Mouse (Mus musculus): Measurements from ENCODE around the gene Vwa8. TPM values are rescaled to one million over a fixed set of nuclear protein-coding genes. Genes with fewer than 3 reads are reported as not detected.
"Not testable (repeated sequence)": the region's sequence is repeated elsewhere in the genome, so short reads cannot be mapped to it uniquely, and the experiment has no call there.

The Vwa8 gene
- polyA plus RNA-seq, 1 experiment from 2014 or later = 13.3 TPM

DNA sequence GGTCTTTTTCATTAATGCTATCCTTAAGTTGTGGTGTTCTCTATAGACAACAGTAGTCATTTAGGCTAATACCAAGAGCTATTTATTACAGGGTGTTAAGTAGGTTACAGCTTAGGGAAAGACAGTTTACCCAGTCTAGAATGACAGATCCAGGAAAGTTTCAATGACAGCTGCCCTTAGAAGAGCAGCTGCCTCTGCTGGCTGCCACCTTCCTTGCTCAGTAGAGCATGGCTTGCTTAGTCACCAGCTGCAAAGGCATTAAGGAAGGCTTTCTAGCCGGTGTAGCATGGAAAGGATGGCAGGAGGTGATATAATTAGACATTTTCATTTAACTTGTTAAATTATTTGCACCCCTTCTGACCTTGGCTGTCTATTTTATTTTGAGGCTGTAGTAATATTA, 123.6 kb downstream of the Vwa8 start:
- ATAC-seq (replicated peaks; ENCODE audit: low FRiP score, low TSS enrichment, low read depth) = no peak
- 68% methylated on average over 1 of the region's 1 CpGs for WGBS

DNA sequence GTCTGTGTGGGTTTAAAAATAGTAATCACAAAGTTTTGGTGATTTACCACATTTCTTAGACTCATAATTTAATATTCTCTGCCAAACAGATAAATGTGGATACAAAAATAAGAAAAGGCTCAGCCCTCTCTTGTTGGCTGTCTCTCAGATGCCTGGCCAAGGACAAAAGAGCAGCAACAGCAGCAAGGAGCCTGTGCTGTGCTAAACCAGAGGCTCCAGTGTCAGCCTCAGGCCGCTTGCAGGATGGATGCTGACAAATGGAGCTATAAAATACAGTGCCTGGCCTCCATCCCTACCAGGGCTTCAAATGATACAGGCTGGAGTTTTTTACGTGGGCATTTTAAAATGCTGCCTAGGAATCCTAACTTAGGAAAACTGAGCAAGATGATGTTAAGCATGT, 134.3 kb downstream of the Vwa8 start:
- Histone ChIP-seq H3K9me3 (ENCODE audit: control insufficient read depth, low read length) (no peaks in the 10 kb centered on the region), H3K4me1 (replicated peaks; ENCODE audit: control insufficient read depth, insufficient read depth, low read length) (peaks cover 17% of the 10 kb centered on the region), H3K9ac (ENCODE audit: low read length) (no peak overlapping the region), H3K27me3 (replicated peaks; ENCODE audit: control insufficient read depth, insufficient read depth, low read length) (no peaks in the 10 kb centered on the region), H3K4me2 (ENCODE audit: low read length) (no peak overlapping the region), H3K27ac (ENCODE audit: low read depth) (no peak overlapping the region), H3K4me3 (ENCODE audit: low read depth, low read length) (no peak overlapping the region), H3K36me3 (ENCODE audit: control insufficient read depth, insufficient read depth, low read length) (no peaks in the 10 kb centered on the region)
- DNase-seq (ENCODE audit: low spot score) = no peak
- WGBS = 34% methylated on average over 2 of the region's 2 CpGs
- ATAC-seq (replicated peaks; ENCODE audit: low FRiP score, low TSS enrichment, low read depth) = no peak

More for the DNA sequence above, 123.6 kb downstream of the Vwa8 start:
- Histone ChIP-seq H3K4me2 (ENCODE audit: low read length) (no peak overlapping the region), H3K36me3 (ENCODE audit: control insufficient read depth, insufficient read depth, low read length) (no peaks in the 10 kb centered on the region), H3K27ac (ENCODE audit: low read depth) (no peak overlapping the region), H3K9me3 (ENCODE audit: control insufficient read depth, low read length) (no peaks in the 10 kb centered on the region), H3K4me1 (replicated peaks; ENCODE audit: control insufficient read depth, insufficient read depth, low read length) (no peaks in the 10 kb centered on the region), H3K4me3 (ENCODE audit: low read depth, low read length) (no peak overlapping the region), H3K27me3 (replicated peaks; ENCODE audit: control insufficient read depth, insufficient read depth, low read length) (no peaks in the 10 kb centered on the region), H3K9ac (ENCODE audit: low read length) (no peak overlapping the region)
- DNase-seq (ENCODE audit: low spot score) = no peak

DNA sequence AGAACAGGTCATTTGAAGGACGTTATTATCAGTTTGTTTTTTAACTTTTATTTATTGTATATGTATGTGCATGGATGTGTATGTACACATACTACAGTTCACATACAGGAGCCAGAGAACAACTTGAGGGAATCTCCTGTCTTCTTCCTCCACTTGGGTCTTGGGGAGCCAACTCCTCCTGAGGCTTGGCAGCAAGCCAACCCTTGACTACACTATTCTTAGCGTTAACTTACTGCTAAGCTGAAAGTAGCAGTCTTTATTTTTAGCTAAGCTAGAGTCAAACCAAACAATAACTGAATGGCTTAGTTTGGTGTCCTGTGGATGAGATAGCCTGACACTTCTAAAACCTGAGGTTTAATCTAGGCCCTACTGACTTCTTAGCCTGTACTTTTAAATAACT, 135.4 kb downstream of the Vwa8 start:
- Histone ChIP-seq H3K27ac (ENCODE audit: low read depth) (no peak overlapping the region), H3K4me3 (ENCODE audit: low read depth, low read length) (no peak overlapping the region), H3K9ac (ENCODE audit: low read length) (no peak overlapping the region), H3K27me3 (replicated peaks; ENCODE audit: control insufficient read depth, insufficient read depth, low read length) (no peaks in the 10 kb centered on the region), H3K4me2 (ENCODE audit: low read length) (no peak overlapping the region), H3K9me3 (ENCODE audit: control insufficient read depth, low read length) (no peaks in the 10 kb centered on the region), H3K4me1 (replicated peaks; ENCODE audit: control insufficient read depth, insufficient read depth, low read length) (peaks cover 17% of the 10 kb centered on the region), H3K36me3 (ENCODE audit: control insufficient read depth, insufficient read depth, low read length) (no peaks in the 10 kb centered on the region)
- no peak for ATAC-seq (replicated peaks; ENCODE audit: low FRiP score, low TSS enrichment, low read depth)
- WGBS = 46% methylated on average over 2 of the region's 2 CpGs
- DNase-seq (ENCODE audit: low spot score) = no peak

DNA sequence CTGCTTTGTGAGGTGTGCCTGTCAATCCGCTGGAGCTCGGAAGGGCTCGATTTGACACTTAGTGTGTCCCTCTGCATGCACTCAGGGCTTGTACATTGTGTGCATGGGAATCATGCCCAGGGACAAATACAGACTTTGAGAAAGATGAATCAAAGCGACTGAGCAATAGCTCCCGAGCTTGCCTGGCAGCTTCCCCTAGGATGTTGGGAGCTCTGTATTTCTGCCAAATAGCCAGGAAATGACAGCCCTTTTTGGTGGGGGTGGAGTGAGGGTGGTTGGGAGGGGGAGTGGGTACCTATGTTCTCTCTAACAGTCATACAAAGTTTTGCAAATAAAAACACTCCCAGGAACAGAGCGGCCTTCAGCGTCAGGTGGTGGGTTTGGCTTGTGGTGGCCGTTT, 138.7 kb downstream of the Vwa8 start:
- Histone ChIP-seq H3K9me3 (ENCODE audit: control insufficient read depth, low read length) (no peaks in the 10 kb centered on the region), H3K4me2 (ENCODE audit: low read length) (no peak overlapping the region), H3K9ac (ENCODE audit: low read length) (no peak overlapping the region), H3K4me1 (replicated peaks; ENCODE audit: control insufficient read depth, insufficient read depth, low read length) (peaks cover 12% of the 10 kb centered on the region), H3K27me3 (replicated peaks; ENCODE audit: control insufficient read depth, insufficient read depth, low read length) (no peaks in the 10 kb centered on the region), H3K36me3 (ENCODE audit: control insufficient read depth, insufficient read depth, low read length) (no peaks in the 10 kb centered on the region), H3K27ac (ENCODE audit: low read depth) (no peak overlapping the region), H3K4me3 (ENCODE audit: low read depth, low read length) (no peak overlapping the region)
- WGBS = 82% methylated on average over 8 of the region's 8 CpGs
- ATAC-seq (replicated peaks; ENCODE audit: low FRiP score, low TSS enrichment, low read depth) = no peak
- DNase-seq (ENCODE audit: low spot score) = no peak

DNA sequence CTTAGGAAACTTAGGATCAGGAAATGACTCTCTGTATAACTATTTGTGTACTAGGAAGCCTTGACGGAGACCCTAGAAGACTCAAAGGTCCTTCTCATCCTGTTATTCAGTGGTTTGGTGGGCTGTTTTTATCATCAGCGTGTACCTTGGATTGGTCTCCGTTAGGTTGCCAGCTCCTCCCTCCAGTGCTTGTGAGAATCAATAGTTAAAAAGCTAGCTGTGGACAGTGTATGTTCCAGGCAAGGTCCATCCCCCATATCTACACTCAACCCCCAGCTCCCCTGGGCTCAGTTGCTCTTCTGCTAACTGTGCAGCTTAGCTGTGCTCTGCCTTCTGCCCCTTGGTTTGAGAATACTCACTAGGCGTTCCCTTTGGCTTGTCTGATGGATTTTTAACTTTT, 143.6 kb downstream of the Vwa8 start:
- H3K27ac ChIP-seq (ENCODE audit: low read depth) = no peak overlapping the region
- 76% methylated on average over 4 of the region's 4 CpGs for WGBS
- H3K36me3 ChIP-seq (ENCODE audit: control insufficient read depth, insufficient read depth, low read length) = no peaks in the 10 kb centered on the region
- H3K4me1 ChIP-seq (replicated peaks; ENCODE audit: control insufficient read depth, insufficient read depth, low read length) = no peaks in the 10 kb centered on the region
- no peaks in the 10 kb centered on the region for H3K9me3 ChIP-seq (ENCODE audit: control insufficient read depth, low read length)
- no peak overlapping the region for H3K4me2 ChIP-seq (ENCODE audit: low read length)
- no peak for ATAC-seq (replicated peaks; ENCODE audit: low FRiP score, low TSS enrichment, low read depth)
- no peak overlapping the region for H3K4me3 ChIP-seq (ENCODE audit: low read depth, low read length)
- H3K27me3 ChIP-seq (replicated peaks; ENCODE audit: control insufficient read depth, insufficient read depth, low read length) = no peaks in the 10 kb centered on the region
- H3K9ac ChIP-seq (ENCODE audit: low read length) = no peak overlapping the region
- DNase-seq (ENCODE audit: low spot score) = no peak

DNA sequence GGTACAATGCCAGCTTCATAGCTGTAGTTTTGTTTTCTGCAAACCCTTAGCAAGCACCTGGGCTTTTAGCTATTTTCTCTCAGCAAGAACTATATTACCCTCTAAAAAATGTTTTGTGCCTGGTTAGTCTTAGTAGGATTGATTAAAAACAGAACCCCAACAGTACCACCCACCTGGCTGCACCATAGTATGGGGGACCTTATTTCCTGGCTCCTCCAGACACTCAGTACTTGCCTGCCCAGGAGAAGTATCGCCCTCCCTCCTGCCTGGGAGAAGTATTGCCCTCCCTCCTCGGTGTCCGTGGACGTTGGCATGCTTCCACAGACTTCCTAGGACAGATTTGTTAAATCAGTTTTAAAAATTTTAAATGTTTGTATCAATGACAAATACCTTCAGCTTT, 144.7 kb downstream of the Vwa8 start:
- 40% methylated on average over 4 of the region's 4 CpGs for WGBS
- H3K27me3 ChIP-seq (replicated peaks; ENCODE audit: control insufficient read depth, insufficient read depth, low read length) = no peaks in the 10 kb centered on the region
- H3K4me3 ChIP-seq (ENCODE audit: low read depth, low read length) = no peak overlapping the region
- no peak overlapping the region for H3K9ac ChIP-seq (ENCODE audit: low read length)
- no peaks in the 10 kb centered on the region for H3K4me1 ChIP-seq (replicated peaks; ENCODE audit: control insufficient read depth, insufficient read depth, low read length)
- H3K4me2 ChIP-seq (ENCODE audit: low read length) = no peak overlapping the region
- DNase-seq (ENCODE audit: low spot score) (no peak), ATAC-seq (replicated peaks; ENCODE audit: low FRiP score, low TSS enrichment, low read depth) (no peak)
- H3K27ac ChIP-seq (ENCODE audit: low read depth) = no peak overlapping the region
- no peaks in the 10 kb centered on the region for H3K36me3 ChIP-seq (ENCODE audit: control insufficient read depth, insufficient read depth, low read length)
- H3K9me3 ChIP-seq (ENCODE audit: control insufficient read depth, low read length) = no peaks in the 10 kb centered on the region

DNA sequence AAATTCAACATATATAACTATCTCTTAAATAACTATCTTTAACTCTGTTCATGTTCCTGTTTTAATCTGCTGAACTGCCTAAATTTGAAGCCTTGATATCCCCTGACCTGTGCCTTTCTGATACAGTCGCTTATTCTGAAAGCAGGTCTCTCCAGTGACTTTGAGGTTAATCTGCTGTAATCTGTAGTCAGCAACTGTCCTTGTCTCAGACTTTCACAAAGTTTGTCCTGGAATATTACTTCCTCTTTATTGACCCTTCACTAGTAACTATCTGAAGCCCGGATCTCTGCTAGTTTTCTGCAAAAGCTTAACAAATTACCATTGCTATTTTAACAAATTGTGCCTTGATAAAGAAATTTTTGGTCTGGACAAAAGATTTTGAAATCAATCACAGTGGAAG, 147.5 kb downstream of the Vwa8 start:
- H3K27me3 ChIP-seq (replicated peaks; ENCODE audit: control insufficient read depth, insufficient read depth, low read length) = no peaks in the 10 kb centered on the region
- no peak for DNase-seq (ENCODE audit: low spot score)
- no peaks in the 10 kb centered on the region for H3K36me3 ChIP-seq (ENCODE audit: control insufficient read depth, insufficient read depth, low read length)
- WGBS = 96% methylated on average over 2 of the region's 2 CpGs
- no peaks in the 10 kb centered on the region for H3K4me1 ChIP-seq (replicated peaks; ENCODE audit: control insufficient read depth, insufficient read depth, low read length)
- H3K27ac ChIP-seq (ENCODE audit: low read depth) = no peak overlapping the region
- H3K4me3 ChIP-seq (ENCODE audit: low read depth, low read length) = no peak overlapping the region
- ATAC-seq (replicated peaks; ENCODE audit: low FRiP score, low TSS enrichment, low read depth) = no peak
- H3K9me3 ChIP-seq (ENCODE audit: control insufficient read depth, low read length) = no peaks in the 10 kb centered on the region
- no peak overlapping the region for H3K9ac ChIP-seq (ENCODE audit: low read length)
- no peak overlapping the region for H3K4me2 ChIP-seq (ENCODE audit: low read length)

DNA sequence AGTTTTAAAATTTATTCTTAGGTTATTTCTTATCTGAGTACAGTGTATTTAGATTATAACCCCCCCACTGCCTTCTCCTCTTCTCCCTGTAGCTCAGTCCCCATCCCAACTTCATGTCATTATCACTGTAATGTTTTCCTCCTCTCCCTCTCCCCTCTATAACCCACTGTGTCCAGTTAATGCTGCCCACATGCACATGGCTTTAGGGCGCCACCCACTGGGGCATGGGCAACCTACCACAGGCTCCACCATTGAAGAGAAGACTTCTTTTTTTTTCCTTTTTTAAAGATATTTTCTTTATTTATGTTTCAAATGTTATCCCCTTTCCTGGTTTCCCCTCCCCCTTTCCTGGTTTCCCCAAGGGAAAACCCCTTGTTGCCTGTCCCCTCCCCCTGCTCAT, 154.7 kb downstream of the Vwa8 start:
- Histone ChIP-seq H3K27ac (ENCODE audit: low read depth) (no peak overlapping the region), H3K4me1 (replicated peaks; ENCODE audit: control insufficient read depth, insufficient read depth, low read length) (no peaks in the 10 kb centered on the region), H3K36me3 (ENCODE audit: control insufficient read depth, insufficient read depth, low read length) (no peaks in the 10 kb centered on the region), H3K4me2 (ENCODE audit: low read length) (no peak overlapping the region), H3K9ac (ENCODE audit: low read length) (no peak overlapping the region), H3K9me3 (ENCODE audit: control insufficient read depth, low read length) (no peaks in the 10 kb centered on the region), H3K4me3 (ENCODE audit: low read depth, low read length) (no peak overlapping the region), H3K27me3 (replicated peaks; ENCODE audit: control insufficient read depth, insufficient read depth, low read length) (no peaks in the 10 kb centered on the region)
- no peak for ATAC-seq (replicated peaks; ENCODE audit: low FRiP score, low TSS enrichment, low read depth)
- no peak for DNase-seq (ENCODE audit: low spot score)
- 76% methylated on average over 1 of the region's 1 CpGs for WGBS

DNA sequence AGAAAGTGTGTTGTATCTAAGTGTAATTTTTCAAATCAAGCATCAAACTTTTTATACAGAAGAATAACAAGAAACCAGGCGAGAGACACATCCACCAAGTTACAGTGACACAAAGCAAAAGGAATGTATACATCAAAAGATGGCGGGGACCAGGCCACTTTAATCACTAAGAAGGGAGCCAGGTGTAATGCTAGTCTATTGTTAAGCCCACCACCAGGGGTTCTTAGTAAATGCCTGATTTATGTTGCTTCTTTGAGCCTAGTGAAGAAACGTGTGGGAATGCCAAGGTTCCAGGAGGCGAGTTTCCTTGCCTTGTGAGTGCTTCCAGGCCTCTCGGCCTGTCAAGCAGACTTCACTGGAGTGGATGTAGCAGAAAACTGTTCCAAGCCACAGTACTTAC, 168.9 kb downstream of the Vwa8 start:
- H3K9me3 ChIP-seq (ENCODE audit: control insufficient read depth, low read length); H3K4me1 ChIP-seq (replicated peaks; ENCODE audit: control insufficient read depth, insufficient read depth, low read length); H3K4me2 ChIP-seq (ENCODE audit: low read length); H3K27ac ChIP-seq (ENCODE audit: low read depth); H3K9ac ChIP-seq (ENCODE audit: low read length); DNase-seq (ENCODE audit: low spot score); H3K4me3 ChIP-seq (ENCODE audit: low read depth, low read length); H3K27me3 ChIP-seq (replicated peaks; ENCODE audit: control insufficient read depth, insufficient read depth, low read length); H3K36me3 ChIP-seq (ENCODE audit: control insufficient read depth, insufficient read depth, low read length); ATAC-seq (replicated peaks; ENCODE audit: low FRiP score, low TSS enrichment, low read depth): not testable (repeated sequence)
- WGBS = 84% methylated on average over 5 of the region's 5 CpGs

Measured in intestine, embryonic 14.5 days (tissue).